Mouse (Mus musculus): ENCODE data around the gene Scgb1b18. TPM values are rescaled to one million over a fixed set of nuclear protein-coding genes. Genes with fewer than 3 reads are reported as not detected.
"Not testable (repeated sequence)": the region's sequence is repeated elsewhere in the genome, so short reads cannot be mapped to it uniquely, and the experiment has no call there.

Scgb1b18 gene
- total RNA-seq (2017), result not detected in 3 replicates

- ATAC-seq (replicated peaks; ENCODE audit: insufficient number of reproducible peaks, low FRiP score, low TSS enrichment, poor library complexity, severe bottlenecking), result not testable (repeated sequence)
These were observed at the start of gene Scgb1b18 for GRCm38 (mm10) chr7:33185268-33185667. Gene Scgb1b18 (plus strand): TSS chr7:33185568.

DNA sequence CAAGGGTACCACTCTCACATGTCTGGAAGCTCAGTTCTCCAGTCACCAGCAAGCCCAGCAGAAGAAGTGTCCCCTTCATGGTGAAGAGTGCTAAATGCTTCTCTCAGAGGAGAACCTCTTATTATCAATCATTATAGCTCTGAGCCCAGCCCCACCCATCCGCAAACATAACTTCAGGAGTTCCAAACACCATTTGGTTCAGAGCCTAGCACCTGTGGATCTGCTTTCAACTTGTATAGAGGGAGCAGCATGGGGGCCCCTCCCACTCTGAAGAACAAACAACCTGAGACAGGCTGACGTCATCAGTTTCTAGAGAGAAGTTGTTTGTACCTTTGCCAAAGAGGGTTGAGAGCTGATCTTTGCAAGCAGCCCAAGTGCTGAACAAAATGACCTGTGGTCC is 11.6 kb upstream of the Scgb1b18 start, which contains the start of gene Scgb2b18:
Gene Scgb2b18 (minus strand): TSS at position 101 of the 400 bp plus-strand sequence.
- ATAC-seq (replicated peaks; ENCODE audit: insufficient number of reproducible peaks, low FRiP score, low TSS enrichment, poor library complexity, severe bottlenecking), result not testable (repeated sequence)

Other genes starting within 250 kb of the Scgb1b18 start
- gene Scgb2b17, start 129.0 kb upstream of the Scgb1b18 start, total RNA-seq (2017), result not detected in 3 replicates
- gene Scgb1b17, start 122.1 kb upstream of the Scgb1b18 start, total RNA-seq (2017), result not detected in 3 replicates
- not detected in 3 replicates for gene Scgb2b18, start 11.7 kb upstream of the Scgb1b18 start, total RNA-seq (2017)
- not detected in 3 replicates for gene Scgb2b19, start 94.8 kb downstream of the Scgb1b18 start, total RNA-seq (2017)
- not detected in 3 replicates for gene Scgb1b19, start 101.7 kb downstream of the Scgb1b18 start, total RNA-seq (2017)
- not detected in 3 replicates for gene Scgb2b20, start 180.8 kb downstream of the Scgb1b18 start, total RNA-seq (2017)
- gene Scgb1b20, start 187.7 kb downstream of the Scgb1b18 start, total RNA-seq (2017), result not detected in 3 replicates

Data from monocyte, adult 5-6 weeks (primary cell).